Mouse (Mus musculus) midbrain, postnatal 0 days (tissue): ENCODE data around the gene Mki67. TPM values are rescaled to one million over a fixed set of nuclear protein-coding genes. Genes with fewer than 3 reads are reported as not detected.

Source experiments
- ATAC-seq: fragments of 200-750 bp; cut with Nextera tagmentation; 2 replicates; pipeline ENCODE4 v1.8.0; 2017; ENCODE audit warnings: moderate number of reproducible peaks, mild to moderate bottlenecking, moderate TSS enrichment, moderate library complexity; ENCODE audit not compliant: low FRiP score
- DNase-seq: peaks from one replicate; pipeline ENCODE4 v3.0.0-alpha.2; 2015; ENCODE audit warnings: low spot score
- H3K27ac ChIP-seq: fragments of 300-500 bp; sonication (generic); 2 replicates; pipeline ENCODE4 v1.5.1; 2014; ENCODE audit warnings: low read depth, mild to moderate bottlenecking, low read length, mixed read lengths
- H3K27me3 ChIP-seq: fragments of 300-500 bp; sonication (generic); 2 replicates; pipeline ENCODE4 v1.6.1; 2014; ENCODE audit warnings: low read length, control low read depth, mixed read lengths; ENCODE audit not compliant: insufficient read depth
- H3K36me3 ChIP-seq: fragments of 300-500 bp; sonication (generic); 2 replicates; pipeline ENCODE4 v1.6.1; 2014; ENCODE audit warnings: low read length, control low read depth, mixed read lengths; ENCODE audit not compliant: insufficient read depth
- H3K4me1 ChIP-seq: fragments of 300-500 bp; sonication (generic); 2 replicates; pipeline ENCODE4 v1.6.1; 2014; ENCODE audit warnings: mild to moderate bottlenecking, control low read depth, antibody characterized with exemption, low read length, mixed read lengths; ENCODE audit not compliant: insufficient read depth
- H3K4me2 ChIP-seq: fragments of 300-500 bp; sonication (generic); 2 replicates; pipeline ENCODE4 v1.6.1; 2014; ENCODE audit warnings: low read depth, mild to moderate bottlenecking, low read length, mixed read lengths; ENCODE audit not compliant: poor library complexity, severe bottlenecking
- H3K4me3 ChIP-seq: fragments of 300-500 bp; sonication (generic); 2 replicates; pipeline ENCODE4 v1.5.1; 2014; ENCODE audit warnings: low read depth, mild to moderate bottlenecking, low read length, moderate library complexity
- H3K9ac ChIP-seq: fragments of 300-500 bp; sonication (generic); replicated peaks from 2 replicates; pipeline ENCODE4 v1.6.1; 2014; ENCODE audit warnings: mild to moderate bottlenecking, low read length, moderate library complexity, mixed read lengths; ENCODE audit not compliant: poor library complexity, severe bottlenecking
- H3K9me3 ChIP-seq: fragments of 300-500 bp; sonication (generic); 2 replicates; pipeline ENCODE4 v1.6.1; 2016; ENCODE audit warnings: low read length, control low read depth
- CTCF ChIP-seq: IDR thresholded peaks from 2 replicates; pipeline ENCODE4 v1.5.1; 2016; ENCODE audit warnings: antibody characterized with exemption, mild to moderate bottlenecking
- WGBS: fragments of 180-500 bp; shearing (Covaris S2); extraction: QIAGEN DNeasy Blood & Tissue Kit; methylation state at CpG from one replicate; pipeline ENCODE4 v1.1.7; 2014; 5-methylcytosine and 5-hydroxymethylcytosine counted together
- polyA plus RNA-seq: library from polyadenylated mRNA; unstranded; fragments of >200 nt; fragmentation: Nextera tagmentation; extraction: Ambion mirVana; gene quantifications from 2 replicates; pipeline ENCODE4 v1.2.1, GENCODE M21; 2015
- total RNA-seq: library from RNA; depleted of rRNA; stranded (reverse); fragments of >200 nt; gene quantifications from 2 replicates; pipeline ENCODE4 v1.2.3, GENCODE M21; 2014

Gene Mki67
- total and polyA plus RNA-seq, 2 experiments from 2014 or later: 2.1 to 8.9 TPM

DNA sequence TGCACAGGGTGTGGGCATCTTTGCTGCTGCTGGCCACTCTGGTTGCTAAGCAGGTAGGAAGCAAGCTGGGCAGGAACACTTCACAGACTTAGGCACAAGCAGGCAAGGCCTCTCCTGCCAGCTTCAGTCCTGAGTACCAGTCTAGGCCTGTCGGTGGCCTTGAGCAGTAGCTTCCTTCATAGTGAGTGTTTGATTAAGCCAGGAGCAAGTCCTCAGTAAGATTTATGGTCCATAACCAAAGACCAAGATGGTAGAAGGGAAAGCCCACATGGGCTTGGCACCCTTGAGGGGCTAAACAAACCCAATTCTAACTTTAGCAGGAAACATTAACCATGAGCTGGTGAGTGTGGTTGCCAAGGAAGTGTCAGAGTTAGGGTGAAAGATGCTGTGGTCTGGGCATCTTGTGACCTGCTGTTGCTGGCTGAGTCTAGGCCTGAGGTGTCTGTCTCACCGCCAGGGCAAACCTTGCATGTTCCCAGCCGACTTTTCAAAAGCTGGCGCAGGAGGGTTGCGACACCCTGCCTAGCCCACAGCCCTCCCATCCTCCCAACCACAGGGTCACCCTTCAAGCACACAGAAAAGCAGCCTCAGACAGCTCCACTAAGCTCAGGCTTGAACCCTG, 56.7 kb downstream of the Mki67 start:
- TF ChIP-seq CTCF: no peak
- WGBS: 85% methylated on average over 5 of the region's 5 CpGs
- H3K9me3 ChIP-seq: no peaks in the 10 kb centered on the region
- no peaks in the 10 kb centered on the region for H3K27me3 ChIP-seq
- H3K4me1 ChIP-seq: no peaks in the 10 kb centered on the region; the same call in 1 of the 2 replicates
- no peak overlapping the region for H3K4me3 ChIP-seq
- no peak overlapping the region for H3K4me2 ChIP-seq
- peaks cover 8% of the 10 kb centered on the region for H3K36me3 ChIP-seq
- no peak overlapping the region for H3K27ac ChIP-seq
- H3K9ac ChIP-seq: no peak overlapping the region
- DNase-seq (no peak), ATAC-seq (no peak)

DNA sequence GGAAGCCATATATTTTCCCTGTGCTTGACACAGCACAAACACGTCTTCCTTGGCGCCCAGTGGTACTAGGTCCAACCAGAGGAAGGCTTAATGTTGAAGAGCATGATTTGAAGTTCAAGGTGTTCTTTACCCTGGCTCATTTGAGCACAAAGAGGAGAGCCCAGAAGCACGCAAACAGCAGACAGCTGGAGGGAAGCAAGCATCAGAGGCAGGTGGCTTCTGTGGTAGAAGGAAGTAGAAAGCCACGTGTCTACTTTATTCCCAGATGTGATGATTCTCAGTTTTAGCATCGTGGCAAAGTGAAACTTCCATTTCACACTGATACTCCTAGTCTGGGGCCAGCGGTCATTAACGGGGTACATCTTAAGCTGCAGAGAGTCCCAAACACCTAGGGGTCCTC, 58.0 kb downstream of the Mki67 start:
- no peak for DNase-seq
- H3K9ac ChIP-seq: no peak overlapping the region
- H3K9me3 ChIP-seq: no peaks in the 10 kb centered on the region
- H3K27ac ChIP-seq: no peak overlapping the region
- H3K27me3 ChIP-seq: no peaks in the 10 kb centered on the region
- H3K4me1 ChIP-seq: no peaks in the 10 kb centered on the region; the same call in 1 of the 2 replicates
- 86% methylated on average over 7 of the region's 7 CpGs for WGBS
- H3K36me3 ChIP-seq: peaks cover 8% of the 10 kb centered on the region
- no peak for ATAC-seq
- no peak overlapping the region for H3K4me3 ChIP-seq
- no peak for TF ChIP-seq CTCF
- H3K4me2 ChIP-seq: no peak overlapping the region

GRCm38 (mm10) chr7:135655113-135655512, 61.0 kb downstream of the Mki67 start:
- no peak overlapping the region for H3K4me3 ChIP-seq
- WGBS: 85% methylated on average over 4 of the region's 4 CpGs
- DNase-seq: no peak
- H3K9me3 ChIP-seq: no peaks in the 10 kb centered on the region
- no peaks in the 10 kb centered on the region for H3K27me3 ChIP-seq
- H3K4me2 ChIP-seq: no peak overlapping the region
- H3K27ac ChIP-seq: no peak overlapping the region
- no peaks in the 10 kb centered on the region; the same call in 1 of the 2 replicates for H3K4me1 ChIP-seq
- no peak overlapping the region for H3K9ac ChIP-seq
- no peak for ATAC-seq
- no peak for TF ChIP-seq CTCF
- H3K36me3 ChIP-seq: peaks cover 3% of the 10 kb centered on the region; the same call in 1 of the 2 replicates

DNA sequence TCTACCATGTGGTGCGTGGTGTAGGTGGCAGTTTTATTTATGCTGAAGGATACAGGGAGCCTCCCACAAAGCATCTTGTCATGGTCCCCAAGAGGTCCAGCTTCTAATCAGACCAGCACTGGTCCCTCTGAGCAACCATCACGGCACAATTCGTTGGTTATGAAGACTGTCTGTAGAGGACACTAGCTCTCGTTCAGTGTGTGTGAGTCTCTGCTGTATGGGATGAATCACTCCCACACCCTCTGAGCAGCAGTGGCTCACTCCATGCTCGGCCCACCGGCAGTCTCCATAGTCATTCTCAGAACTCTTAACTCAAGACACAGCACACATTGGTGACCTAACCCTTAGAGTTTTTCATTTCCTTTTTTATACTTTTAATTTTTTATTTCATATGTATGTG, 61.9 kb downstream of the Mki67 start:
- DNase-seq (no peak), ATAC-seq (no peak)
- no peaks in the 10 kb centered on the region for H3K9me3 ChIP-seq
- no peak for TF ChIP-seq CTCF
- H3K4me1 ChIP-seq: no peaks in the 10 kb centered on the region; the same call in 1 of the 2 replicates
- WGBS: 94% methylated on average over 6 of the region's 6 CpGs
- H3K9ac ChIP-seq: no peak overlapping the region
- no peak overlapping the region for H3K4me2 ChIP-seq
- H3K27me3 ChIP-seq: no peaks in the 10 kb centered on the region
- H3K4me3 ChIP-seq: no peak overlapping the region
- no peaks in the 10 kb centered on the region; the same call in 1 of the 2 replicates for H3K36me3 ChIP-seq
- no peak overlapping the region for H3K27ac ChIP-seq

GRCm38 (mm10) chr7:135653601-135654000, 62.6 kb downstream of the Mki67 start:
- H3K4me1 ChIP-seq: no peaks in the 10 kb centered on the region; the same call in 1 of the 2 replicates
- H3K36me3 ChIP-seq: no peaks in the 10 kb centered on the region
- WGBS: 87% methylated on average over 7 of the region's 7 CpGs
- no peak overlapping the region for H3K4me3 ChIP-seq
- DNase-seq: no peak
- no peaks in the 10 kb centered on the region for H3K27me3 ChIP-seq
- TF ChIP-seq CTCF: no peak
- no peak overlapping the region for H3K9ac ChIP-seq
- H3K4me2 ChIP-seq: no peak overlapping the region
- H3K9me3 ChIP-seq: no peaks in the 10 kb centered on the region
- no peak for ATAC-seq
- no peak overlapping the region for H3K27ac ChIP-seq

DNA sequence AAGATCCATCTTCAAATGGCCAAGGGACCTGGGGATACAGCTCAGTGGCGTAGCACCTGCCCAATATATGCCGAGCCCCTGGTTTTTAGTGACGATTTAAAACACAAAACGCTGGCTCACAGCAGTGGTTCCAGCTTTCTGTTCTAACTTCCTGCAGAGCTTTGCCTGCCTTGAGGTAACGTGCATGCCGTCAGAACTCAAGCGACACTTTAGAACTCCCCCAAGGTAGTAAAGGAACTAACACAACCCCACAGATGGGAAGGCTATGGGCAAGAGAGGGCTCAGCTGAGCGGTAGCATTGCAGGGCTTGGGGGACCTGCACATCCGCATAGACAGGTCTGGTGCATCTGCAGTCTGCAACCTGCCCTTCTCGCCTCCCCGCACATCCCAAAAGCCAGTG, 63.4 kb downstream of the Mki67 start:
- ATAC-seq (no peak), DNase-seq (no peak)
- no peak overlapping the region for H3K4me2 ChIP-seq
- no peaks in the 10 kb centered on the region for H3K9me3 ChIP-seq
- H3K27ac ChIP-seq: no peak overlapping the region
- H3K4me1 ChIP-seq: no peaks in the 10 kb centered on the region; the same call in 1 of the 2 replicates
- no peak for TF ChIP-seq CTCF
- no peaks in the 10 kb centered on the region for H3K27me3 ChIP-seq
- H3K9ac ChIP-seq: no peak overlapping the region
- H3K36me3 ChIP-seq: no peaks in the 10 kb centered on the region
- no peak overlapping the region for H3K4me3 ChIP-seq
- 67% methylated on average over 11 of the region's 11 CpGs for WGBS
